Mouse (Mus musculus): ENCODE results near the gene Stra6l. TPM values are rescaled to one million over a fixed set of nuclear protein-coding genes. Genes with fewer than 3 reads are reported as not detected.

Stra6l gene
- polyA plus RNA-seq, 3 experiments from 2014 or later: 0.11 to 0.38 TPM; not detected in 1

DNA sequence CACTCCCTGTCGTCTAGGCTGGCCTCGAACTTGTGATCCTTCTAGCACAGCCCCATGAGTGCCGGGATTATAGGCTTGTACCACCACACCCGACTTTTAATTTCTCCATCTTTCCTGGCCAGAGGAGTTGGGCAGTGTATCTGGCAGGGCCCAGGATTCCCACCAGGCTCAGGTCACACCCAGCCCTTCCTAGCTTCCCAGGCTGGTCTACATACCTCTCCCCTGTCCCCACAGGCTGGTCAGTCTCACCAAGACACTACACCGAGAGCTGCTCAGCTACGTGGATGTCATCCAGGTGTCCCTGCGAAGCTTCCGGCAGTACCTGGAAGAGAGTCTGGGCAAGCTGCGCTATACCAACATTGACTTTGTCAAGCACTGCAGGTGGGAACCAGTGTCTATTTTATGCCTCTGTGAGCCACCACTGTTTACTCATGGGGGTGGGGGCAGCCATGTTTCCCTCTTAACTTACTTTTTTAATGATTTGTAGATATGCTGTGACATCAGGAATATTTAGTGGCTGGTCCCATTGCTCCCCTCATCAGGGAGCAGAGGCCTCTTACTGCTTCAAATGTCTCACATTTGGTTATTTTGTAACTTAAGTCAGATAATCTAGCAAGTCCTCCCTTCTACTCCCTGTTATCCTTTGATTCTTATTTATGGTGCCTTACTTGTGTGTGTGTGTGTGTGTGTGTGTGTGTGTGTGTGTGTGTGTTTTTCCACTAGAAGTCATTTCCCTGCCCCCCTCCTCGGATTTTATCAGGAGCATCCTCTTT lies 73.4 kb downstream of the Stra6l start:
- ATAC-seq: no peak

GRCm38 (mm10) chr4:45924011-45924410 lies 75.5 kb downstream of the Stra6l start:
- no peak for ATAC-seq

DNA sequence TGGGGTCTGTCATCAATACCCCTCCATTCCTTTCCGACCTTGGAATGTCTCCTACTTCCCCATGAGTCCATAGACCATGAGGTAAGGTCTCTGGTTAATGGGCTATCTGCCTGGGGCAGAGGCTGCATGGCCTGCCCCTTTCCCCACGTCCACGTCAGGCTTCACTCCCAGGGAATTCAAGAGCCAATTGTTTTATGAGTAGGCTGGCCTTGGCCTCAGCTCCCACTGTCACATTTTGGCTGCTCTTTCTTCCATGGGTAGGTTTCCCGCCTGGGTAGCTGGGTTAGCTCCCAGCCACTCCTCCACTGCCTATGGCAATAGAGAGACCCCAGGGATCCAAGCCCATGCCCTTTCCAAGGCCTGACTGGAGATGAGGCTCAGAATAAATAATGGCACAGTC lies 80.1 kb downstream of the Stra6l start:
- ATAC-seq: no peak

Other genes starting within 250 kb of the Stra6l start
- gene Aldh1b1, start 49.6 kb upstream of the Stra6l start, polyA plus RNA-seq (2017; shearing (Covaris generic)): 1 to 10 TPM; 6.4 to 8.2 (median 6.5) TPM
- gene Igfbpl1, start 21.7 kb upstream of the Stra6l start, polyA plus RNA-seq (2017; shearing (Covaris generic)): not detected
- gene Ccdc180, start 41.6 kb downstream of the Stra6l start, polyA plus RNA-seq (2017; shearing (Covaris generic)): under 1 TPM in 2 of 3 experiments, not detected in 1; 0.15 to 0.20 TPM
- 1 to 10 TPM; 2.8 to 7.7 (median 6.0) TPM for gene Tdrd7, start 116.7 kb downstream of the Stra6l start, polyA plus RNA-seq (2017; shearing (Covaris generic))
- gene Tmod1, start 190.3 kb downstream of the Stra6l start, polyA plus RNA-seq (2017; shearing (Covaris generic)): 1 to 10 TPM in 2 of 3 experiments, not detected in 1; 4.1 to 5.1 TPM

Measured in inflammation-experienced regulatory T-cells, adult 6 months (primary cell).